26 mouse cellular contexts compared by ENCODE assay signal in genomic region chr4:59699014-59699792, GRCm38 (mm10).
DNase-seq lines count a peak whose midpoint lies in the region; ATAC-seq and TF ChIP-seq lines count a peak whose summit lies in the region.
"Had no signal": no experiment of that assay in that cellular context is flagged by ENCODE, and none has a peak within 500 bp of the region (broad histone marks: within the 10 kb centered on the region; RNA-seq: fewer than 3 reads in every experiment).

No protein-coding gene starts in this region.

- no peak overlapping the region for H3K27ac ChIP-seq in hindbrain, embryonic 15.5 days (replicated peaks)
- no peak overlapping the region for H3K27ac ChIP-seq in hindbrain, embryonic 14.5 days
- H3K27ac ChIP-seq in midbrain, embryonic 15.5 days: no peak overlapping the region
- no peak overlapping the region for H3K27ac ChIP-seq in midbrain, postnatal 0 days (ENCODE audit: low read depth, low read length)
- H3K27ac ChIP-seq in MEL (ENCODE audit: control insufficient read depth, low read depth, low read length): no peak overlapping the region
- H3K27ac ChIP-seq in forebrain, embryonic 15.5 days (replicated peaks): no peak overlapping the region
- H3K27ac ChIP-seq: embryonic facial prominence, embryonic 10.5 days; embryonic facial prominence, embryonic 12.5 days; forebrain, embryonic 10.5 days; forebrain, embryonic 12.5 days had no signal

- no peaks in the 10 kb centered on the region for H3K9me3 ChIP-seq in hindbrain, embryonic 15.5 days
- no peaks in the 10 kb centered on the region for H3K9me3 ChIP-seq in hindbrain, embryonic 14.5 days (ENCODE audit: control insufficient read depth, low read length)
- H3K9me3 ChIP-seq in midbrain, embryonic 15.5 days: no peaks in the 10 kb centered on the region
- no peaks in the 10 kb centered on the region for H3K9me3 ChIP-seq in midbrain, postnatal 0 days (ENCODE audit: low read length)
- H3K9me3 ChIP-seq in MEL (replicated peaks; ENCODE audit: insufficient read depth, low read length): no peaks in the 10 kb centered on the region
- no peaks in the 10 kb centered on the region for H3K9me3 ChIP-seq in forebrain, embryonic 15.5 days
- H3K9me3 ChIP-seq: embryonic facial prominence, embryonic 10.5 days; embryonic facial prominence, embryonic 12.5 days; forebrain, embryonic 10.5 days; forebrain, embryonic 12.5 days; G1E had no signal

- peaks cover 7% of the 10 kb centered on the region; the same call in 1 of the 2 replicates for H3K4me1 ChIP-seq in hindbrain, embryonic 15.5 days (replicated peaks)
- no peaks in the 10 kb centered on the region for H3K4me1 ChIP-seq in hindbrain, embryonic 14.5 days (replicated peaks; ENCODE audit: control insufficient read depth, insufficient read depth, low read length)
- no peaks in the 10 kb centered on the region for H3K4me1 ChIP-seq in midbrain, embryonic 15.5 days
- no peaks in the 10 kb centered on the region for H3K4me1 ChIP-seq in midbrain, postnatal 0 days (ENCODE audit: insufficient read depth, low read length)
- H3K4me1 ChIP-seq in MEL (ENCODE audit: control insufficient read depth in 1 of 2, insufficient read depth in 2 of 2, low read length in 2 of 2): no peaks in the 10 kb centered on the region; a peak in 2 of 4 replicates
- H3K4me1 ChIP-seq in forebrain, embryonic 15.5 days: no peaks in the 10 kb centered on the region
- H3K4me1 ChIP-seq: embryonic facial prominence, embryonic 12.5 days; forebrain, embryonic 12.5 days had no signal

- no peaks in the 10 kb centered on the region for H3K36me3 ChIP-seq in hindbrain, embryonic 15.5 days
- H3K36me3 ChIP-seq in hindbrain, embryonic 14.5 days (replicated peaks; ENCODE audit: control insufficient read depth, insufficient read depth): no peaks in the 10 kb centered on the region
- no peaks in the 10 kb centered on the region for H3K36me3 ChIP-seq in midbrain, embryonic 15.5 days (replicated peaks)
- H3K36me3 ChIP-seq in midbrain, postnatal 0 days (ENCODE audit: insufficient read depth, low read length): no peaks in the 10 kb centered on the region
- H3K36me3 ChIP-seq in MEL (ENCODE audit: control insufficient read depth in 1 of 2, insufficient read depth in 2 of 2, low read length in 2 of 2): peaks cover 0 to 5% of the 10 kb centered on the region in 2 experiments; a peak in 2 of 4 replicates
- H3K36me3 ChIP-seq in forebrain, embryonic 15.5 days: no peaks in the 10 kb centered on the region
- H3K36me3 ChIP-seq: embryonic facial prominence, embryonic 12.5 days; forebrain, embryonic 10.5 days; forebrain, embryonic 12.5 days had no signal

- no peak for TF ChIP-seq EP300 in MEL (IDR thresholded peaks at IDR 0.05; ENCODE audit: low read depth in 1 of 2, low read length in 2 of 2)

- no peak for TF ChIP-seq POLR2A in MEL (IDR thresholded peaks at IDR 0.05; ENCODE audit: control insufficient read depth in 1 of 2, insufficient read depth in 1 of 2, low read depth in 1 of 2, low read length in 2 of 2, poor library complexity in 1 of 2)

- H3K79me2 ChIP-seq in MEL (ENCODE audit: control insufficient read depth, insufficient read depth, low read length, poor library complexity): no peaks in the 10 kb centered on the region

- TF ChIP-seq CTCF in midbrain, postnatal 0 days (IDR thresholded peaks at IDR 0.05): no peak
- no peak for TF ChIP-seq CTCF in MEL (IDR thresholded peaks at IDR 0.05 in 2 of 3, conservative IDR thresholded peaks at IDR 0.05 in 1 of 3; ENCODE audit: control insufficient read depth in 1 of 3, insufficient read depth in 1 of 3, low read depth in 2 of 3, low read length in 3 of 3, poor library complexity in 1 of 3, severe bottlenecking in 1 of 3)

- no peak for DNase-seq in hindbrain, embryonic 14.5 days (ENCODE audit: low spot score)
- no peak for DNase-seq in midbrain, postnatal 0 days (ENCODE audit: low spot score)
- DNase-seq in MEL (ENCODE audit: low read depth, low spot score): peak; percentile 30
- no peak for DNase-seq in cerebellum, postnatal 25 days
- DNase-seq: adrenal gland, adult 2 months; adrenal gland, postnatal 10 days; adrenal gland, postnatal 25 days; B cell, adult 2 months; cerebellum, adult 11 months; cerebellum, adult 18-20 months; cerebellum, adult 8-10 months; cerebellum, adult 9-11 months; cerebellum, postnatal 14 days; forebrain, postnatal 0 days had no signal

- H3K4me2 ChIP-seq in hindbrain, embryonic 15.5 days: no peak overlapping the region
- H3K4me2 ChIP-seq in hindbrain, embryonic 14.5 days (replicated peaks): no peak overlapping the region
- no peak overlapping the region for H3K4me2 ChIP-seq in midbrain, embryonic 15.5 days
- H3K4me2 ChIP-seq in midbrain, postnatal 0 days (ENCODE audit: low read depth, low read length, poor library complexity, severe bottlenecking): no peak overlapping the region
- no peak overlapping the region for H3K4me2 ChIP-seq in forebrain, embryonic 15.5 days (replicated peaks)
- H3K4me2 ChIP-seq: embryonic facial prominence, embryonic 12.5 days; forebrain, embryonic 12.5 days had no signal

- TF ChIP-seq RAD21 in MEL (IDR thresholded peaks at IDR 0.05; ENCODE audit: low read depth, low read length): no peak

- H3K9ac ChIP-seq in hindbrain, embryonic 15.5 days: no peak overlapping the region
- no peak overlapping the region for H3K9ac ChIP-seq in hindbrain, embryonic 14.5 days
- H3K9ac ChIP-seq in midbrain, embryonic 15.5 days: no peak overlapping the region
- H3K9ac ChIP-seq in midbrain, postnatal 0 days (replicated peaks; ENCODE audit: low read length, poor library complexity, severe bottlenecking): no peak overlapping the region
- H3K9ac ChIP-seq in MEL (ENCODE audit: control insufficient read depth, low read depth, low read length, poor library complexity, severe bottlenecking): no peak overlapping the region
- no peak overlapping the region for H3K9ac ChIP-seq in forebrain, embryonic 15.5 days (replicated peaks)
- H3K9ac ChIP-seq: embryonic facial prominence, embryonic 12.5 days; forebrain, embryonic 12.5 days; forebrain, postnatal 0 days had no signal

- H3K4me3 ChIP-seq in hindbrain, embryonic 15.5 days: no peak overlapping the region
- H3K4me3 ChIP-seq in hindbrain, embryonic 14.5 days (replicated peaks; ENCODE audit: low read length): no peak overlapping the region
- H3K4me3 ChIP-seq in midbrain, embryonic 15.5 days: no peak overlapping the region
- H3K4me3 ChIP-seq in midbrain, postnatal 0 days (ENCODE audit: low read depth, low read length): no peak overlapping the region
- no peak overlapping the region for H3K4me3 ChIP-seq in MEL (ENCODE audit: control insufficient read depth in 1 of 2, insufficient read depth in 1 of 2, low read depth in 2 of 2, low read length in 2 of 2)
- H3K4me3 ChIP-seq in forebrain, embryonic 15.5 days: no peak overlapping the region
- H3K4me3 ChIP-seq: embryonic facial prominence, embryonic 10.5 days; embryonic facial prominence, embryonic 12.5 days; erythroblast, embryonic 14.5 days; forebrain, embryonic 10.5 days; forebrain, embryonic 12.5 days had no signal

- 89% methylated on average over 4 of the region's 4 CpGs for WGBS in hindbrain, embryonic 15.5 days
- 85% methylated on average over 4 of the region's 4 CpGs for WGBS in hindbrain, embryonic 14.5 days
- WGBS in midbrain, embryonic 15.5 days: 90% methylated on average over 4 of the region's 4 CpGs
- 86% methylated on average over 4 of the region's 4 CpGs for WGBS in midbrain, postnatal 0 days
- 92% methylated on average over 4 of the region's 4 CpGs for WGBS in forebrain, embryonic 15.5 days

- no peaks in the 10 kb centered on the region for H3K27me3 ChIP-seq in hindbrain, embryonic 15.5 days
- no peaks in the 10 kb centered on the region for H3K27me3 ChIP-seq in hindbrain, embryonic 14.5 days (ENCODE audit: control insufficient read depth, insufficient read depth, low read length)
- no peaks in the 10 kb centered on the region for H3K27me3 ChIP-seq in midbrain, embryonic 15.5 days (replicated peaks)
- H3K27me3 ChIP-seq in midbrain, postnatal 0 days (ENCODE audit: insufficient read depth, low read length): no peaks in the 10 kb centered on the region
- H3K27me3 ChIP-seq in MEL (ENCODE audit: control insufficient read depth in 1 of 2, insufficient read depth in 2 of 2, low read length in 2 of 2): no peaks in the 10 kb centered on the region
- no peaks in the 10 kb centered on the region for H3K27me3 ChIP-seq in forebrain, embryonic 15.5 days
- H3K27me3 ChIP-seq: CH12.LX; embryonic facial prominence, embryonic 12.5 days; forebrain, embryonic 12.5 days had no signal

- peak; percentile 65; the same call in 1 of the 2 replicates for ATAC-seq in hindbrain, embryonic 15.5 days (ENCODE audit: low FRiP score, low read depth)
- ATAC-seq in hindbrain, embryonic 14.5 days (ENCODE audit: low FRiP score): no peak
- ATAC-seq in midbrain, embryonic 15.5 days (replicated peaks): 0 out of 2 replicates have a peak, but pooled peaks have one; percentile 52
- no peak for ATAC-seq in midbrain, postnatal 0 days (ENCODE audit: low FRiP score)
- no peak for ATAC-seq in forebrain, embryonic 15.5 days (replicated peaks)
- ATAC-seq: CD4-positive, CD25-positive, alpha-beta regulatory T cell, adult 4 months; forebrain, embryonic 14.5 days; forebrain, postnatal 0 days had no signal

TF ChIP-seq in MEL, 35 proteins besides CTCF, POLR2A, EP300 and RAD21:
- 0 out of 2 replicates have a peak, but pooled peaks have one; percentile 26 for TF ChIP-seq GATA1 (IDR thresholded peaks at IDR 0.05; ENCODE audit: low read depth, low read length)
- peak; percentile 74 for TF ChIP-seq ZNF384 (IDR thresholded peaks at IDR 0.05; ENCODE audit: low read depth, low read length)
- TF ChIP-seq RCOR1 (IDR thresholded peaks at IDR 0.05; ENCODE audit: low read depth, low read length): peak; percentile 51; the same call in 1 of the 2 replicates
- no peak for TF ChIP-seq TCF12 (IDR thresholded peaks at IDR 0.05; ENCODE audit: low read depth, low read length)

Comparison
In these comparisons a context has a peak if more than half of its experiments do, and no peak if none do; other contexts are left out.
1. ATAC-seq: peak in hindbrain, embryonic 15.5 days (single experiment) and midbrain, embryonic 15.5 days (single experiment); none in hindbrain, embryonic 14.5 days (single experiment), midbrain, postnatal 0 days (single experiment) and forebrain, embryonic 15.5 days (single experiment).